Mouse (Mus musculus) heart, postnatal 10 days (tissue): ENCODE measurements at regions not wholly inside any gene's neighbourhood (a gene's known extent, or its start where the extent isn't known, plus 50 kb on each side); places are given as distances from the start of the nearest gene placed in this dataset.

Source experiments
- DNase-seq, 2 experiments: peaks; one replicate each; pipeline ENCODE4 v3.0.0; 2021
- intact Hi-C: fragments of 180-260 bp; cut with DNase I; formaldehyde crosslinking; loops from one replicate; pipeline ENCODE4 v1.15.1; 2025

DNA sequence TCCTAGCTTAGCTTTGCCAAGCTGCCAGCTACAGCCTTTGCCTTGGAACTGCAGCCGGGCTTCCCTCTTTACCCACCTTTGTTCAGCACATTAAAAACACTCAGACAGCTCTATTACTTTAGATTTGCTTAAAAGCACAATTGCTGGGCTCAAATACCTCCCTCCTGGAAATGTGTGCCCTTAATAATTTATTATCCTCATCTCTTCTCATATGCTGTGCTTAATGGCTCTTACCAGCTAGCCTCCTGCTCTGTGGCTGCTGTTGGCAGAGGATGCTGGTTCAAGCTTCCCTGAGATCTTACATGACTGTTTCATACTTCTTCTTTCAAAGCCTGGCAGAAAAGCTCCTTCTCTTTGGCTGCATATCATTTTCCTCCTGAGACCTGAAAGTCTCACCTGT lies 378.1 kb upstream of the Cdh19 start:
- DNase-seq: no peak
- intact Hi-C loops: no loop called here

- intact Hi-C loops: no loop called here
Measured at GRCm38 (mm10) chr1:111337927-111338326, 360.5 kb upstream of the Cdh19 start.

GRCm38 (mm10) chr1:111302268-111302667 lies 324.9 kb upstream of the Cdh19 start:
- intact Hi-C loops: no loop called here
- no peak for DNase-seq

More at GRCm38 (mm10) chr1:111337927-111338326, 360.5 kb upstream of the Cdh19 start:
- peak; percentile 2 to 5 for DNase-seq

DNA sequence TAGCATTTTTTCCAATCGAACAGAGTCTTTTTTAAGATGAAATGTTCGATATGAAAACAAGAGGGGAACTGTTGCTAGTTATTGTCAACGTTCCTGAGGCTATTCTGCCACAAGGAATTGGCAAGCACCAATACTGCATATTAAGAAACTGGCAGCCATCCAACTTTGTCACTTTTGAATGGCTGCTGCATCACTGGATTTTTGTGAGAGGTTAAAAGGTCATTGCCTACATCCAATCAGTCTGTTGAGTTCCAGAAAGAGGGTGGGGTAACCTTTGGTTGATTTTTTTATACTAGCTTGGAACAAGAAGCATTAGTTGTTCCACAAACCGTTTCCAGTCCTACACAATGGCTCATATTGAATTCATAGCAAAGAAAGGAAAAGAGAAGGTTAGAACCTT lies 309.0 kb upstream of the Cdh19 start:
- intact Hi-C loops: no loop called here

DNA sequence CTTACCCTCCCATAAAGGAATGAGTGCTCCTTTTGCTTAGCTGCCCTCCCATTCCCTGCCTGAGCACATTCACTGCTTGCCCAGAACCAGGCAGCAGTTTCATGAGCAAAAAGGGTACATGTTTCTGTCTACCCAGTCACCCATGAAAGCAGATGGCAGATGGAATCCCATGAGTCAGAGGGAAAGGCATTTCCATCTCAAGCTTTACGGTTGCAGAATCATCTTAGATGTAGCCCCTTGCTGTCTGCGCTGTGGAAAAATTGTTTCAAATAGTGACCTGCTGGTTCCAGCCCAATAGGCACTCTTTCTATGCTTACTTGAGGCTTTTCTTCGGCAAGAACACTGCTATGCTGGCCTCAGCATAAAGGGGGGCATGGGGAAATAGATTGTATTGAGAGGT lies 308.5 kb upstream of the Cdh19 start:
- no peak for DNase-seq
- intact Hi-C loops: no loop called here

More for the DNA sequence above, 309.0 kb upstream of the Cdh19 start:
- peak in 1 of 2 experiments; percentile 2 for DNase-seq

DNA sequence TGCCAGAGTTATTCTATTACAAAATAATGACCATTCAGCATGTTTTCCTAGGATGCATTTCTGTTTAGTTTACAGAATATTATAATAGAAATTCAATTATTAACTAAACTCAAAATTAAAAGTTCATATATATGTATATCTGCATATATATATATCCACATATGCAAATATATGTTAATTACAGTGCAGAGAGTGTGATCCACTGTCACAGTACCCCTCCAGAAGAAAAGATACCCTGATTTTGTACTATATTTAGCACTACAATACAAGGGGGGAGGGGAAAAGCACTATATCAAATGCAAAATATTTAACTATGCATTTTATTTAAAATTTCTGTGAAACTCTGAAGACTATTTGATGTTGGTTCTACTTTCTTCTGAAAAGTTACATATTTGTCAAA lies 265.4 kb upstream of the Cdh19 start:
- intact Hi-C loops: no loop called here
- no peak for DNase-seq

DNA sequence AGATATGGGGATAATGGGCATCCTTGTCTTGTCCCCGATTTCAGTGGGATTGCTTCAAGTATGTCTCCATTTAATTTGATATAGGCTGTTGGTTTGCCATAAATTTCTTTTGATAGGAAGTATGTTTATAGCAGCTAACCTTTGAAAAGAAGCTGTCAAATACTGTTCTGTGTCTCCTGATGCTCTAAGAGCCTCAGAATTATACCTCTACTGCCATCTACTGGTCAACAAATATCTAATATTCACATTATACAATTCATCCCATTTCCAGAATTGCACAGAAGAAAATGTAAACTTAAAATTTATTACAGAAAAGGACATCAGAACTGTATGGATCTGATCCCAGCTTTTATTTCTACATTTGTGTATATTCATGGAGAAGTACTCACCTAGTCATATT lies 265.0 kb upstream of the Cdh19 start:
- DNase-seq: no peak
- intact Hi-C loops: no loop called here
